ENCODE assay signal across 23 mouse cellular contexts in genomic region chr6:149460971-149461370, GRCm38 (mm10). TPM values are rescaled to one million over a fixed set of nuclear protein-coding genes. Genes with fewer than 3 reads are reported as not detected.
A peak's percentile ranks its signal among the peaks of the same experiment; 100 is the strongest.
DNase-seq lines count a peak whose midpoint lies in the region; TF ChIP-seq lines count a peak whose summit lies in the region.
"Had no signal": no experiment of that assay in that cellular context is flagged by ENCODE, and none has a peak within 500 bp of the region (broad histone marks: within the 10 kb centered on the region; RNA-seq: fewer than 3 reads in every experiment).

No protein-coding gene starts in this region.

- TF ChIP-seq CTCF in ES-Bruce4 (IDR thresholded peaks at IDR 0.05; ENCODE audit: low read depth, low read length), result no peak
- no peak for TF ChIP-seq CTCF in thymus, adult 2 months (IDR thresholded peaks at IDR 0.05; ENCODE audit: borderline replicate concordance, control insufficient read depth, extremely low read depth, insufficient read depth, low read length, poor library complexity)

- in situ Hi-C loops in ES-E14 (cut with MboI; ENCODE audit: low sequenced_read_pairs in 2 of 2, unreplicated experiment in 2 of 2), result no loop called here

- peak overlapping the region; percentile 84 for H3K27ac ChIP-seq in ES-Bruce4 (ENCODE audit: insufficient read depth, low read length)
- peak overlapping the region; percentile 49; the same call in 1 of the 2 replicates for H3K27ac ChIP-seq in ES-E14 (ENCODE audit: insufficient read depth, low read depth, low read length, poor library complexity, severe bottlenecking)
- no peak overlapping the region for H3K27ac ChIP-seq in thymus, adult 2 months (ENCODE audit: control insufficient read depth, insufficient read depth, low read length)
- H3K27ac ChIP-seq: embryonic facial prominence, embryonic 10.5 days; embryonic facial prominence, embryonic 12.5 days; forebrain, embryonic 13.5 days; forebrain, embryonic 15.5 days had no signal

- peak; percentile 5 for DNase-seq in embryo, embryonic 10.5 days (ENCODE audit: low spot score)
- no peak for DNase-seq in embryo, embryonic 9.5 days (ENCODE audit: extremely low spot score)
- DNase-seq in ES-E14 (ENCODE audit: low read depth, low spot score), result no peak
- DNase-seq in ZHBTc4 (ENCODE audit: low read depth, low spot score), result peak; percentile 25
- DNase-seq in urinary bladder, postnatal 25 days (ENCODE audit: low spot score), result no peak
- DNase-seq in thymus, adult 2 months, result no peak
- DNase-seq: adrenal gland, adult 2 months; adrenal gland, postnatal 10 days; adrenal gland, postnatal 25 days; B cell, adult 2 months; cerebellum, adult 11-12 months; cerebellum, adult 2 months; cerebellum, adult 9-10 months; cerebellum, postnatal 10 days; cerebellum, postnatal 25 days; embryo, embryonic 11 days; forebrain, postnatal 0 days had no signal

- H3K9ac ChIP-seq in ES-Bruce4 (ENCODE audit: low read depth, poor library complexity, severe bottlenecking) (no peak overlapping the region), ES-E14 (ENCODE audit: insufficient read depth, low read depth, low read length, poor library complexity, severe bottlenecking) (no peak overlapping the region)
- H3K9ac ChIP-seq: embryonic facial prominence, embryonic 12.5 days; forebrain, embryonic 13.5 days; forebrain, embryonic 15.5 days; forebrain, postnatal 0 days had no signal

- no peak for TF ChIP-seq POLR2A in ES-Bruce4 (IDR thresholded peaks at IDR 0.05; ENCODE audit: insufficient read depth, low read length)
- TF ChIP-seq POLR2A in thymus, adult 2 months (IDR thresholded peaks at IDR 0.05; ENCODE audit: control insufficient read depth, extremely low read depth, insufficient read depth, low read length, poor library complexity), result no peak

- H3K27me3 ChIP-seq in ES-Bruce4 (ENCODE audit: control insufficient read depth, insufficient read depth, low read length, poor library complexity, severe bottlenecking), result no peaks in the 10 kb centered on the region
- no peaks in the 10 kb centered on the region for H3K27me3 ChIP-seq in thymus, adult 2 months (ENCODE audit: control insufficient read depth, insufficient read depth, low read length)
- H3K27me3 ChIP-seq: CH12.LX; embryonic facial prominence, embryonic 12.5 days; forebrain, embryonic 13.5 days; forebrain, embryonic 15.5 days had no signal

- WGBS in thymus, adult 2 months, result 76% methylated on average over 1 of the region's 1 CpGs

- H3K36me3 ChIP-seq in ES-Bruce4 (ENCODE audit: control insufficient read depth, insufficient read depth, low read length, poor library complexity, severe bottlenecking) (no peaks in the 10 kb centered on the region; the same call in 1 of the 2 replicates), ES-E14 (ENCODE audit: control insufficient read depth, insufficient read depth, low read length, poor library complexity, severe bottlenecking) (no peaks in the 10 kb centered on the region)
- H3K36me3 ChIP-seq in thymus, adult 2 months (ENCODE audit: control insufficient read depth, insufficient read depth, low read length), result no peaks in the 10 kb centered on the region
- H3K36me3 ChIP-seq: embryonic facial prominence, embryonic 10.5 days; embryonic facial prominence, embryonic 12.5 days; forebrain, embryonic 15.5 days had no signal

- H3K4me3 ChIP-seq in ES-Bruce4 (ENCODE audit: low read depth, low read length) (no peak overlapping the region), ES-E14 (ENCODE audit: insufficient read depth in 1 of 2, low read depth in 1 of 2, low read length in 2 of 2, poor library complexity in 1 of 2, severe bottlenecking in 1 of 2) (no peak overlapping the region)
- H3K4me3 ChIP-seq in thymus, adult 2 months (ENCODE audit: control insufficient read depth, insufficient read depth, low read length), result no peak overlapping the region
- H3K4me3 ChIP-seq: embryonic facial prominence, embryonic 10.5 days; embryonic facial prominence, embryonic 12.5 days; forebrain, embryonic 13.5 days; forebrain, embryonic 15.5 days had no signal

- H3K4me1 ChIP-seq in ES-Bruce4 (ENCODE audit: control insufficient read depth, insufficient read depth, low read length) (peaks cover 4% of the 10 kb centered on the region), ES-E14 (ENCODE audit: control insufficient read depth in 2 of 2, insufficient read depth in 2 of 2, low read length in 2 of 2, poor library complexity in 1 of 2) (no peaks in the 10 kb centered on the region; a peak in 2 of 4 replicates)
- H3K4me1 ChIP-seq in thymus, adult 2 months (replicated peaks; ENCODE audit: control insufficient read depth, insufficient read depth, low read length), result no peaks in the 10 kb centered on the region
- H3K4me1 ChIP-seq: embryonic facial prominence, embryonic 10.5 days; embryonic facial prominence, embryonic 12.5 days; forebrain, embryonic 13.5 days; forebrain, embryonic 15.5 days had no signal

- TF ChIP-seq EP300 in ES-Bruce4 (IDR thresholded peaks at IDR 0.05; ENCODE audit: insufficient read depth, low read depth, low read length), result no peak

- peaks cover 6% of the 10 kb centered on the region for H3K9me3 ChIP-seq in ES-Bruce4 (replicated peaks; ENCODE audit: control insufficient read depth, insufficient read depth, low read length, poor library complexity, severe bottlenecking)
- H3K9me3 ChIP-seq in ES-E14 (ENCODE audit: control insufficient read depth, insufficient read depth, low read depth, low read length), result no peaks in the 10 kb centered on the region; the same call in 1 of the 2 replicates
- H3K9me3 ChIP-seq: embryonic facial prominence, embryonic 10.5 days; embryonic facial prominence, embryonic 12.5 days; forebrain, embryonic 13.5 days; forebrain, embryonic 15.5 days had no signal

TF ChIP-seq in ES-E14, 5 proteins besides CTCF, POLR2A, EP300 and RAD21:
- no peak for TF ChIP-seq ZNF384 (IDR thresholded peaks at IDR 0.05; ENCODE audit: low read depth, low read length)
- TF ChIP-seq CHD2 (IDR thresholded peaks at IDR 0.05; ENCODE audit: low read depth, low read length), result no peak
- TF ChIP-seq HCFC1 (IDR thresholded peaks at IDR 0.05; ENCODE audit: borderline replicate concordance, insufficient read depth, low read length), result no peak
- TF ChIP-seq MAFK (IDR thresholded peaks at IDR 0.05; ENCODE audit: insufficient read depth, low read depth, low read length), result no peak
- no peak for TF ChIP-seq ZC3H11A (IDR thresholded peaks at IDR 0.05; ENCODE audit: borderline replicate concordance, low read depth, low read length)

RNA-seq across cellular contexts. Expression of gene Bicd1, which starts 52.3 kb away (rescaled TPM):
- polyA plus RNA-seq in ES-Bruce4 (2011; ENCODE audit: insufficient read depth, insufficient read length, low read depth, missing spikeins), result 8.0 and 8.5 TPM in 2 replicates
- total RNA-seq in ES-E14 (2012; rRNA removed), result 8.5 and 12.8 TPM in 2 replicates
- polyA plus RNA-seq in thymus, adult 2 months (2012; rRNA removed), result 0.78 and 1.2 TPM in 2 replicates
- total RNA-seq: CH12.LX had no signal

Comparison
In these comparisons a context has a peak if more than half of its experiments do, and no peak if none do; other contexts are left out.
1. DNase-seq: peak in embryo, embryonic 10.5 days (single experiment) and ZHBTc4 (single experiment); none in embryo, embryonic 9.5 days (single experiment), ES-E14 (single experiment), urinary bladder, postnatal 25 days (single experiment) and thymus, adult 2 months (single experiment).